Mouse (Mus musculus) thymus, postnatal 10 days (tissue): Measurements from ENCODE around the gene Frzb.
"Not testable (repeated sequence)": the region's sequence is repeated elsewhere in the genome, so short reads cannot be mapped to it uniquely, and the experiment has no call there.

Experiments used
- DNase-seq, 2 experiments: peaks; one replicate each; pipeline ENCODE4 v3.0.0; 2021; ENCODE audit warnings: low spot score in 2 of 2

Frzb gene

DNA sequence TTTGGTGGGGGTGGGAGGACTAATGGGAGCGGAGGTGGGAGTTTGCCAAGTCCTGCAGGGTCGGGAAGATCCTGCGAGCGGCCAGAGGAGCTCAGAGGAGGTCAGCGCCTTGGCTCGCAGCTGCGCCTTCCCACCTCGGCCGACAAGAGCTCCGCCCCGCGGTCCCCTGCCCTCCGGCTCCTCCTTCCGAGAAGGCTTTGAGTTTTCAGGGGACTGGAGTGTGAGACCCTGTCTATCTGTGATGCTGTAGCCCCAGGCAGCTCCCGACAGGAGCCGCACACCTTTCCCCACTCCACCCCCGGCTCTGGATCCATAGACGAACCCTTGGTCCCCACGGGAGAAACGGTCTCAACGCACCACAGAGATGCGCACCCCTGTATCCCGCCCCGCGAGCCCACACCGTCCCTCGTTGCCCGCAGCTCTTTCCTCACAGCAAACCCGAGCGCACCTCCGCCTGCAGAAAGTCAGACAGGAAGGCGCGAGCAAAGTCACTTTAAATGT lies at the start of gene Frzb:
Gene Frzb, minus strand, starts transcription at position 335 of the 501 bp plus-strand sequence.
- DNase-seq, result no peak

DNA sequence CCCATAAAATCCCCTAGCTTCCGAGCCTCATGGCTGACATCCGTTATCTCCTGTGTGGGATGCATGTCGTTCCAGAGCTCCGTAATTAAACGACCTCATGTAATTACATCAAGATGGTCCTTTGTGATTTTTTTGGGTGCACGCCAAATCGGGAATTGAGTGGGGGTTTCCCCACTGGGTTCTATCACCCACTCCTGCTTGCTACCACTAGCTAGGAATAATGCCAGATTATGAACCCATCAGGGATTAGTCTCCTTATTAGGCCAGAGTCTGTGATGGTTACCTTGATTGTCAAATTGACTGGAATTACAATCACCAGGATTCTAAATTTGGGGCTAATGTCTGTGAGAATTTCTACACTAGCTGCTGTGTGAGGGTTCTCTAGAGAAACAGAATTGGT lies 47.9 kb upstream of the Frzb start:
- DNase-seq, result not testable (repeated sequence)

DNA sequence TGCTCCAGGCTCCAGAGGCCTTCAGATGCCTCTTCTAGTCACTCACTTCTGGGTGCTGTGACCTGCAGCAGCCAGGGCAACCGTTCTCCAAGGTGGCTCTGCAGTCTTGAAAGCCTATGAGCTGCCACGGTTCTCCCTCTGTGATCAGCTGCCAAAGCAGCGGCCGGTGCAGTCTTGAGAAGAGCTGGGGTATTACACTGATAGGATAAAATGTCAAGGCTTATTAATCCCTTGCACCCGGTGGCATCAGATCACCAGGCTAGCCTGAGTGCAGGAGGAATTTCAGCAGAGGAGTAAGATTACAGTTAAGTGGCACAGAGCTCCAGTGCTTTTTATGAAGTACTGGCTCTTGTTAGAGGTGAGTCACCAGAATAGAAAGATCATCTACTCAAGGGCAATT lies 39.4 kb upstream of the Frzb start:
- no peak for DNase-seq

DNA sequence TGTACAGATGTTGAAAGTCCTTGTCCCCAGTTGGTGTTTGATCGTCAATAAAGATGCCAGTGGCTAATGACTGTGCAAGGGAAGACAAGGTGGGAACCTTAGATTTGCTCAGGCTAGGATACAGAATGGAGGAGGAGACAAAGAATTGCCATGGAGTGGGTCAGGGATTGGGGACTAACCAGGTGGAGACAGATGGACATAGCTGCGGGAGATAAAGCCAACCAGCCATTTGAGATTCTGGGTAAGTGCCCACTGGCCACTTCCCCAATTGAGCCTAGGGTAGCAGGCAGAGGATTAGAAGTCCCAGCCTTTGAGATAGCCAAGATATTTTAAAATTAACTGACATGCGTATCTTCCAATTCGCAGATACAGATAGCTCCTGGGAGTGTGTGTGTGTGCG lies 37.5 kb upstream of the Frzb start:
- no peak for DNase-seq

- DNase-seq, result no peak
These were observed 28.4 kb upstream of the Frzb start for GRCm38 (mm10) chr2:80475831-80476230.

DNA sequence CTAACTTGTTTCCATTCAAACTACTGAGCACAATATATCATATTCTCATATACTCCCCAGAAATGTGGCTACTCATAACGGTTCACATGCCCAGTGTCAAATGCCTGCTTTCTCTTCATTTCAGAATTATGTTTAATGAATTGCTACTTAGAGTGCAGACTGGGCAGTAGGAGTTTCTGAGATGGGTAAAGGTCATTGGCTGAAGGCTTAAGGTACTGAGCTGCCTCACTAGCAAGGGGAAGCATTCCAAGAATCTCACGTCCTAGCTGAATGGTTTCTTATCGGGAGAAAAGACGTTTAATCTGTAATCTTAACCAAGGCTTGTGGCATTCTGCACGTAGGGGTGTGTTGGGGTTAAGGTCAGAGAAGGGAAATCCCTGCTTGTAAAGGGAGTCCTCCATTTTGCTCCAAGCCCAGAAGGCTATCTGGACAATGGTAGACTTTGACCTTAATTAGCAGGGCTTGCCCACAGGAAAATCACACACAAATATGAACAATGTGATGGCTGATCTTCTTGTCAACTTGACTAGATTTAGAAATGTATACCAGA lies 26.9 kb upstream of the Frzb start:
- DNase-seq, result no peak

DNA sequence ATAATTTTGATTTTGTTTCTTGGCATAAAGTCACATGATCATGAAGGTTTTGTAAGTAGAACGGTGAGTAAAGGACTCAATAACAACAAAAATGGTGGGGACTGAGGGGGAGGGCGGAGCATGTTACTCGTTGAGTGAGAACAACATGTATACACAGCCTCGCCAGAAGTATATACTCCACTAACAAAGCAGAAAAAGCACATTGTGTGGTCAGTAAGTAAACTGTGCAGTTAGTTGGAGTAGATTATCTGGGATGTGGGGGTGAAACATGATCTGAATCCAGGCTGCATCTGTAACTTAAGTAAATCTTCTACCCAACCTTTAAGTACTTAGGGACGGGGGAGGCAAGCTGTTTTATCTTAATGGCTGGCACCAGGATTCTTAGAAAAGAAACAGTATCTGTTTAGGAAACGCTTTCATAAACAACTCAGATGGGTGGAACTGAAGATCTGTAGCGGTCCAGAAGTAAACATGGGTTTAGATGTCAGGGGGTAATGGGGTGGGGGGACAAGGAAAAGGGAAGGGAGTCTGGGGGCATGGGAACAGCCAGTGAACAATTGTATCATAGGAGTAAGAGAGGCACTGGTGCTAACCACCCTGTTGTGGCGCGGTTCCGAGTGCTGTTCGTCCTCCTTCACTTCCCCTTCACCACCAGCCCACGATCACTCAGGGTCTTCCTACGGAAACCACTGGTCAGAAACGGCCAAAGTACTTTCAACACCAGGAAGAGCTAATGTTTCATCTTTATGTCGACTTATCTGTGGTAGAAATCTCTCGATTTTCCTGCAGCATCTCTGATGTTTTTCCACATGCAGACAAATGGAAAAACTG lies 18.8 kb upstream of the Frzb start:
- no peak for DNase-seq

- no peak for DNase-seq
These were observed 14.4 kb upstream of the Frzb start for GRCm38 (mm10) chr2:80461827-80462226.

DNA sequence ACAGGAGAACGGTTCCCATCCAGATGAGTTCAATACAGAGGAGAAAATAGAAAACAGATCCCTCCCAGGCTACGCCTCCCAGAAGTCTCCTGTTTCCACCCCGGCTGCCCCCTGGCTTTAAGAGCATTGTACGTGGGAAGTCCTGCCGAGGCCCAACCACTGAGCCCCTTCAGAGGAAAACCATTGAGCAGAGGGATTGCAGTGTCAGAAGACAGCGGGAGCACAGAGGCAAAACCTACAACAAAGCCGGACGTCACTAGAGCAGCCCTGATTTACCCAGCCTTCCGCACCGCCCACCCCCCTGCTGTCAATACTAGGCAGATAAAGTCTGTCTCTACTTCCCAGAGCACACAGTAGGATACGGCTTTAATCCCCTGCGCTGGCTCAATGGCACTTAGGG lies 806 bp upstream of the Frzb start:
- no peak for DNase-seq

GRCm38 (mm10) chr2:80446308-80447151 lies 895 bp downstream of the Frzb start:
- DNase-seq, result peak in 1 of 2 experiments; percentile 4

DNA sequence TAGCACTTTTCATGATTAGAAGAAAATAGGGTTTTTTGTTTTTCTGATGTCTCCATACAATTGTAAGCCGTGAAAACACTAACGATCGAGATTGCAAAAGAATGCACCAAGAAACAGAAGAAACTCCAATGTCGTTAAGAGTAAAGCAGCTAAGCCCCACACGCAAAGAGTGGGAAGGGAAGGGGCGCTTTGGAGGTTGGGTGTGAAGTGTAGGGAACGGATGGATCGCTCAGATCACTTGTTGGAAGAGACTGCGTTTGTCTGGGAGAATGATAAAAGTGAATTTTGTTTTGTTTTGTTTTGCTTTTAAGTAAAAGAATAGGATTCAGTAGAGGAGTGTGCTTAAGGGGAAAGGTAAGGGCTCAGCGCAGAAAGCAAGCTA lies 1.5 kb downstream of the Frzb start:
- no peak for DNase-seq

GRCm38 (mm10) chr2:80445491-80445890 lies 1.9 kb downstream of the Frzb start:
- no peak for DNase-seq

DNA sequence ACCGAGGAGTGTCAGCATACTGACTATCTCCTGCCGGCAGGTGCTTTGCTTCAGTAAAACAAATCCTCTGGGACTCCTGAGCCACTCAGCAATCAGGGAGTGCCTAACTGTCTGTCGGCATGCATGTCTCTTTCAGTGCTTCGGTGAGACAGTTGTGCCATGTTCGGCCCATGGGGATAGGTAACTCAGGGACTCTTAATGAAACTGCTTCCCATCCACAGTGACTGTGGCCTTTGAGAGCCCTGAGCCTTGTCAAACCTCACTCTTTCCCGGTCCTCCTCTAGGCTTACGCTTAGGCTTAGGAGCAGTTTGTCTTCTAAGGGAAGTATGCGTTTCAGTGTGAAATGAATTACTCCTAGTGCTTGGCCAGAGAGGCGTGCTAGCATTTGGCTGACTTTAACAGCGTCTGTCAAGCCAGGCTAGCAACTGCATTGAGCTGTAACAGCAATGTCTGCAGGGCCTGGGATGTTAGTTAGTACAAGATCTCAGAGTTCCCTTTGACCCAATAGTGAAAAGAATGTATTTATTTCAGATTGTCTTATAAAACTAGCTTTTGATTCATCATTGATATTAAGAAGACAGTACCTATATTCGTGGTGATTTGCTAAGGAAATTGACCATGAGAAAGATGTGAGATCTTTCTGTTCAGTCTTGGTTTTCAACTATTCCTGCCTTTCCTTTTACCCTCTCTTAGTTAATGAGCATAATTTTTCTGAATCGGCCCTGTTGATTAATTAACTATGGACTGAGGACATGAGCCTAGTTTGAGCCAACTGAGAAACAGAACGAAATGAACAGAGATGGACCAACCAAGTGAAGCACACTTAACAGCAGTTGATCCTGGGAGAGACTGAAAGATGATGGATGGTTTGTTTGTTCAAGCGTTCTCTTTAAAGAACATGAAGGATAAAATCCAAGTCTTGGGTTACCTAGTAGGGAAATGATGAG lies 2.7 kb downstream of the Frzb start:
- no peak for DNase-seq

DNA sequence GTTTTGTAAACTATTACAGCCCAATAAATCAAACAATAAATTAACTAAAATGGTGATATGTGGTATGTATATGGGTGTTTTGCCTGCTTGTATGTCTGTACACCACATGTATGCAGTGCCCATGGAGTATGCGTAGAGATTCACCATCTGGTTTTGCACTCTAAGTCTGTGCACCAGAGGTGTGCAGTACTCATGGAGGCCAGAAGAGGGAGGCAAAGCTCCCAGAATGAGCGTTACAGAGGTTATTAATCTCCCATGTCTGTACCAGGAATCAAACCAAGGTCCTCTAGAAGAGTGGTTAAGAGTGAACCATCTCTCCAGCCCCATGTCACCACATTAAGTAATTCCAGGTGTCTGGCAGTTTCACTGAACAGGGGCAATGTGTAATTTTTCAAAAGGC lies 3.5 kb downstream of the Frzb start:
- no peak for DNase-seq

GRCm38 (mm10) chr2:80441386-80441785 lies 6.0 kb downstream of the Frzb start:
- DNase-seq, result no peak

GRCm38 (mm10) chr2:80438854-80439253 lies 8.6 kb downstream of the Frzb start:
- DNase-seq, result no peak

GRCm38 (mm10) chr2:80437401-80437800 lies 10.0 kb downstream of the Frzb start:
- DNase-seq, result no peak

GRCm38 (mm10) chr2:80434783-80435572 lies 12.4 kb downstream of the Frzb start:
- DNase-seq, result no peak

DNA sequence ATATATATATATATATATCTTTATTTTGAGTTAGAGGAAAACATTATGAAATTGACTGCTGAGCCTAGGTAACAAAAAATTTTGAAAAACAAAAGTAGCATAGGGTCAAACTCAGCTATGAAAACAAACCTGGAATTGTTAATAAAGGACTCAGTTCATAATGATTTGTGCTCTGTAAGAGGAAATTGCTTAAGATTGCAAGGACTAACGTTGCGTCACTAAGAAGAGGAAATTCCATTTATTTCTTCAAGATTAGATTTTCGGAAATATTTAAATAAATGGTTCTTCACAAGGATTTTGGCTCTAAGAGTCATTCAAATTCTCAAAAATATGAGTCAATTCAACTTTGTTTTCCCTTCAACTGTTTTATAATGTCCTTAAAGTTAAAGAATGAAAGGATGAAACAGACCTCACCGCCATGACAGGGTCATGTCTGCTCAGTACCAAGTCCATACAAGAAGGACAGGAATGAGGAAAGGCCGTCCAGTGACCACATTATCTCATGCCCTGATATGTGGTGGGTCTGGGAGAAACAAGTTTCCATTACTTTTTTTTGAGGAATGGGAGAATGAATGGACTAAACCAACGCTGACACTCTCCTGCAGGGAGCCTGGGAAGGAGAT lies 14.1 kb downstream of the Frzb start:
- no peak for DNase-seq
